Mouse (Mus musculus) brain, embryonic 14.5 days (tissue): ENCODE results near the gene Cnih2.
"Not testable (repeated sequence)": the region's sequence is repeated elsewhere in the genome, so short reads cannot be mapped to it uniquely, and the experiment has no call there.

Source experiments
- CTCF ChIP-seq: fragments of 200-500 bp; IDR thresholded peaks from 2 replicates; pipeline ENCODE4 v1.5.1; 2012; ENCODE audit warnings: inconsistent platforms, mild to moderate bottlenecking, moderate library complexity, borderline replicate concordance; ENCODE audit not compliant: insufficient read depth, insufficient read length; ENCODE audit errors: extremely low read depth
- POLR2A ChIP-seq: fragments of 200-500 bp; IDR thresholded peaks from 2 replicates; pipeline ENCODE4 v1.6.1; 2012; ENCODE audit warnings: mild to moderate bottlenecking, inconsistent platforms, borderline replicate concordance; ENCODE audit not compliant: poor library complexity, insufficient read depth, insufficient read length, severe bottlenecking; ENCODE audit errors: extremely low read depth

DNA sequence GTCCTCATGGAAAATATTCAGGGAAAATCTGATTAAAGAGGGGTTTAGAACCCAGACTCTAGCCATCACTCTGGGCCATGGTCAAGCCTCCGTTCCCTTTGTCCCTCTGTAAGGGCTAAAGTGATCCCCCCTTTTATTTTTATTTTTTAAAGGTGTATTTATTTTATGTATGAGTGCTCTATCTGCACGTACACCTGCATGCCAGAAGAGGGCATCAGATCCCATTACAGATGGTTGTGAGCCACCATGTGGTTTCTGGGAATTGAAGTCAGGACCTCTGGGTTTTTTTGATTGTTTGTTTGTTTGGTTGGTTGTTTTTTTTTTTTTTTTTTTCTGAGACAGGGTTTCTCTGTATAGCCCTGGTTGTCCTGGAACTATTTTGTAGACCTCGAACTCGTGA is 11.8 kb downstream of the Cnih2 start:
- TF ChIP-seq POLR2A, CTCF: not testable (repeated sequence)
